Mouse (Mus musculus): ENCODE data around the gene Ppp2r5a.

GRCm38 (mm10) chr1:191422164-191422563, 19.1 kb upstream of the Ppp2r5a start:
- no peak for TF ChIP-seq CTCF (IDR thresholded peaks at IDR 0.05; ENCODE audit: borderline replicate concordance, insufficient read depth, low read depth, low read length)
- TF ChIP-seq POLR2A (IDR thresholded peaks at IDR 0.05; ENCODE audit: borderline replicate concordance, insufficient read depth, low read length) = no peak
